Mouse (Mus musculus): ENCODE results near the gene Gm5416. TPM values are rescaled to one million over a fixed set of nuclear protein-coding genes. Genes with fewer than 3 reads are reported as not detected.

Gene Gm5416
- polyA plus RNA-seq (2021; fragmentation: Nextera tagmentation): not detected in 2 replicates
- long read RNA-seq, experiment 1: 0 reads
- long read RNA-seq, experiment 2: 0 reads

DNA sequence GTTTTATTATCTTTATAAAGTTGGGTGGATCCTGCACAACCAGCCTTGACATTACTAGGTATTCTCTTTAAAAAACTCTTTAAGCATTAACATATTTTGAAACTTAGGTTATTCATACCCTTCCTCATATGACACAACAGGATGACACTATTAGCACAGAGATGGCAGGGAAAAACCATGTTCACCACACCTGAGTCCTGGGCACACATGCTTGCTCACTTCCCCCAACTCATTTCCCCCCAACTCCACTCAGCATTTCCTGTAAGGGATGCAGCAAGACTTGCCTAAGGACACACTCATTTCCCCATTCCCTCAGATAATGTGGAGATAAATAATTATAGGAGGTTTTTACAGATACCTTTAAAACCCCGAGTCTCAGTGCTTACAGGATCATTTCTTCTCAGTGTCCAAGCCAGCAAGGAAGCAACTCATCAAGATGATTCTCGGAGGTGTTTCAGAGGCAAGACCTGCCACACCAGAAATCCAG, at the start of gene Gm5416:
Gene Gm5416, plus strand, starts transcription at position 437 of the 487 bp plus-strand sequence.

DNA sequence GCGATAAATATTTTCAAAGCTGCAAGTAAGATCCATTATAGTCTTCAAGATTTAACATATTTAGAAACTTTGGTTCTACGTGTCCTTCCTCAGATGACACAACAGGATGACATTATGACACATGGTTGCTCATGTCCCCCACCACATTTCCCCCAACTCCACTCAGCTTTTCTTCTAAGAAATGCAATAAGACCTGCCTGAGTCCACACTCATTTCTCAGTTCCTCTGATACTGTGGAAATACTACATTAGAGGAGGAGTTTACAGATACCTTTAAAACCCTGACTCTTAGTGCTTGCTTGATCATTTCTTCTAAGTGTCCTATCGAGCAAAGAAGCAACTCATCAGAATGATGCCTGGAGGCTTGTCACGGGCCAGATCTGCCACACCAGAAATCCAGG, 26.3 kb upstream of the Gm5416 start, which contains the start of gene Gm5483:
Gene Gm5483, plus strand, starts transcription at position 301 of the 400 bp plus-strand sequence.

GRCm38 (mm10) chr16:36221168-36221567, 11.0 kb downstream of the Gm5416 start, which contains the start of gene 2010005H15Rik:
TSS of gene 2010005H15Rik (plus strand) at chr16:36221468.

Other genes with a start within 250 kb of the Gm5416 start
- 52.5 and 52.7 TPM in 2 replicates for gene Kpna1, start 231.7 kb upstream of the Gm5416 start, polyA plus RNA-seq (2021; fragmentation: Nextera tagmentation)
- 4.2 and 4.5 TPM in 2 replicates for gene Wdr5b, start 169.2 kb upstream of the Gm5416 start, polyA plus RNA-seq (2021; fragmentation: Nextera tagmentation)
- 260 and 273 TPM in 2 replicates for gene Fam162a, start 138.8 kb upstream of the Gm5416 start, polyA plus RNA-seq (2021; fragmentation: Nextera tagmentation)
- 28.5 and 29.9 TPM in 2 replicates for gene Ccdc58, start 138.7 kb upstream of the Gm5416 start, polyA plus RNA-seq (2021; fragmentation: Nextera tagmentation)
- gene Csta1, start 79.2 kb upstream of the Gm5416 start, polyA plus RNA-seq (2021; fragmentation: Nextera tagmentation): not detected in 2 replicates
- gene Stfa2l1, start 53.6 kb upstream of the Gm5416 start, polyA plus RNA-seq (2021; fragmentation: Nextera tagmentation): not detected in 2 replicates
- not detected in 2 replicates for gene Gm5483, start 26.2 kb upstream of the Gm5416 start, polyA plus RNA-seq (2021; fragmentation: Nextera tagmentation)
- gene 2010005H15Rik, start 11.1 kb downstream of the Gm5416 start, polyA plus RNA-seq (2021; fragmentation: Nextera tagmentation): not detected in 2 replicates
- not detected in 2 replicates for gene Stfa1, start 66.5 kb downstream of the Gm5416 start, polyA plus RNA-seq (2021; fragmentation: Nextera tagmentation)
- not detected in 2 replicates for gene BC117090, start 123.9 kb downstream of the Gm5416 start, polyA plus RNA-seq (2021; fragmentation: Nextera tagmentation)
- not detected in 2 replicates for gene BC100530, start 157.3 kb downstream of the Gm5416 start, polyA plus RNA-seq (2021; fragmentation: Nextera tagmentation)
- not detected in 2 replicates for gene Stfa2, start 198.1 kb downstream of the Gm5416 start, polyA plus RNA-seq (2021; fragmentation: Nextera tagmentation)
- gene Stfa3, start 245.0 kb downstream of the Gm5416 start, polyA plus RNA-seq (2021; fragmentation: Nextera tagmentation): not detected in 2 replicates

Data from layer of hippocampus, adult 6 months (tissue).